Mouse (Mus musculus) ovary, postnatal 14 days (tissue): ENCODE results near the gene H1fnt.

ENCODE experiments used
- DNase-seq: peaks from one replicate; pipeline ENCODE4 v3.0.0; 2022; ENCODE audit warnings: low spot score

The H1fnt gene

GRCm38 (mm10) chr15:98257193-98257592, at the start of gene H1fnt:
TSS of gene H1fnt (minus strand) at chr15:98257293.
- no peak for DNase-seq

DNA sequence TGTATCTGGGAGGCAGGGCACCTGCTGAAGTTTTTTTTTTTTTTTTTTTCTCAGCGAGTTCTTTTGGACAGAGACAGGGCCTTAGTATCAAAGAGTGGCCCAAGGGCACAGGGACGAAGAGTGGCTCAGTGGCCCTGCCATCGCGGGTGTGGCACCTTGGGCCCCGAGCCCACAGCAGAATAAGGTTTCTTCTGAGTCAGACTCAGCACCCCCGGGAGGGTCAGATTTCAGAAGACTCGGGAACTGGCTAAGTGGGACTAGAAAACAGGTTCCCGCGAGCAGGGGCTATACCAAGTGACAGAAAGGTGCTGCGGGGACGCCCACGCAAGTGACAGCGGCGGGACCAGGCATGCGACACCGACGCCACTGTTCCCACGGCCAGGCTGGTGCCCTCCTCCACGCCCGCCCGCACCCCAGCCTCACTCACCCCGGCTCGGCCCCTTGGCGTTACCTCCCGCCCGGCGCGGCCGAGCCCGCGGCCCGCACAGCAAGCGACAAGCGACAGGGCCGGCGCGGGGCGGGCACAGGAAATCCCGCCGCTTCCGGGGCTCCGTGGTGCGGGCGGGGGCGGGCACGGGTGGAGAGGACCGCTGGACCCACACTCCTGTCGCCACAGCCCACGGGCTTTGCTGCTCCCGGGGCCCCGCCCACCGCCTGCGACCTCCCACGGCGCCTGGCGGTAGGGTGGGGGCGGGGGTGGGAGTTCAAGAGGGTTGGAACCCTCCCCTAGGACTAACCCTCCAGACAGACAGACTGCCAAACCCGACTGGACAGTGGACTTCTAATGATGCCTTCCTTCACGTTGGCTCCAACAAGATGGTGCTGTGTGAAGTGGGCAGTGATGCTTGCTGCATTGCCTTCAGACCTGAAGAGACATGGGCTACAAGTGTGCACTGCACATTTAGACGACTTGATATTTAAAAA, 38.8 kb upstream of the H1fnt start, which contains the start of gene Zfp641:
Gene Zfp641, minus strand, starts transcription at position 534 of the 924 bp plus-strand sequence.
- peak; percentile 27 for DNase-seq

DNA sequence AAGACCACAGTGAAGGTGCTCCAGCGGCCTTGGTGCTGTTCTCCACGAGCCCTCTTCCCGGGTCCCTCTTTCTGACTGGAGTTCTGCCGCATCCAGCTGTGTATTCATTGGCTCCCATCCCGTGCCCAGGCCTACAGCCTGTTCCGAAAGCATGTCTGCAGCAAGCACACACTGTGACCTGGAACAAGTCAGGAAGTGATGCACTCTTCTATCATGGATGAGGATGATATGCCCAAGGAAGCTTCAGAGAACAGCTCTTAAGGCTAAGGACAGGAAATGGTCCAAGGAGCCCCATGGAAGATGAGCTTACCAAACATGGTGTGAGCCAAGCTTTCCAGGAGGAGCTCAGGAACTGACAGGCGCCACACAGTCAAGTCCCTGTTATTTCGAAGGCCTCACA, 36.6 kb upstream of the H1fnt start:
- no peak for DNase-seq

- no peak for DNase-seq
Observed at GRCm38 (mm10) chr15:98288566-98288965, 31.5 kb upstream of the H1fnt start.

- no peak for DNase-seq
Observed at GRCm38 (mm10) chr15:98286418-98286817, 29.3 kb upstream of the H1fnt start.

GRCm38 (mm10) chr15:98257776-98258175, 683 bp upstream of the H1fnt start:
- no peak for DNase-seq

DNA sequence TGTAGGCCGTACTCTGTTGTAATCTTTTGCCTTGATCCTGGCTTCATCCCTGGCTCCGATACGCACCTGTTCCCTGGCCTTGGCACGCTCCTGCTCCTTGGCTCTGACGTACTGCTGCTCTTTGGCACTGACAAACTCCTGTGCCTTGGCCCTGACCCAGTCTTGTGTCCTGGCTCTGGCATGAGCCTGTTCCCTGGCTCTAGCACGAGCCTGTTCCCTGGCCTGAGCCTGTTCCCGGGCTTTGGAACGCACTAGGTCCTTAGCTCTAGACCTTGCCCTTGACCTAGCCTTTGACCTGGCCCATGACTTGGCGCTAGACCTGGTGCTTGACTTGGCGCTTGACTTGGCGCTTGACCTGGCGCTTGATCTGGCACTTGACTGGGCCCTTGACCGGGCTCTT, 822 bp downstream of the H1fnt start:
- DNase-seq = no peak

GRCm38 (mm10) chr15:98235442-98235841, 21.7 kb downstream of the H1fnt start:
- DNase-seq = no peak

GRCm38 (mm10) chr15:98234350-98234749, 22.7 kb downstream of the H1fnt start, which contains the start of gene Olfr286:
TSS of gene Olfr286 (minus strand) at chr15:98234450.
- DNase-seq = no peak

DNA sequence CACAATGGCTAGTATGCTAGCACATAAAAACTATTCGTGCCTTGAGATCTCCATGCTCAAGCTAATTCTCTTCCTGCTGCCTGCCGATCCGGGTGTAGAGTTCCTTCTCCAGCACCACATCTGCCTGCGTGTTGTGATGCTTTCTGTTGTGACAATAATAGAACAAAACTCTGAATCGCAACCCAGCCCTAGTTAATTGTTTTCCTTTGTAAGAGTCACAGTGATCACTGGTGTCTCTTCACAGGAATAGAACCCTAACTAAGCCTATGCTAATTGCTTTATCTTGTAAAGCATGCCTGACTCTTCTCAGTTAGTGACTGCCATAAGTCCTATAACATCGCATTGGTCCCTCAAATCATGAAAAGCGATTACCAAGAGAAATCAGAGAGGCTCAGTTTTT, 31.0 kb downstream of the H1fnt start:
- no peak for DNase-seq

DNA sequence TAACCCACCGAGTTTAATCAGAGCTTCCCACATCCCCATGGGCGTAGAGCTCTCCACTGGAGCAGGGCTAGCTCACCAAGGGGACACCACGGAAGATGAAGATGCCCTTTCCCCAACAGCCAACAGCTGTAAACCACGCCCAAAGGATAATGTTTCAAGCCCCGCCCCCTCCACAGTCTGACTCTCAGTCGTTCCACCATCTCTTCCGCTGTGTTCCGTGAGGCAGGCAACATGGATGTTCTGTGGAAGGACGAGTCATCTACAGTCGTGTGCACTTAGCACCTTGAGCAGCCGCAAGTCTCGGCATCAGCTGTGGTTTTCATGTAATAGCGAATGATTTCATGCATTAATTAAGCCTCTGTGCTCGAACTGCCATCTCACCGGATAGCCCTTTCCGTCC, 31.5 kb downstream of the H1fnt start:
- DNase-seq = no peak

DNA sequence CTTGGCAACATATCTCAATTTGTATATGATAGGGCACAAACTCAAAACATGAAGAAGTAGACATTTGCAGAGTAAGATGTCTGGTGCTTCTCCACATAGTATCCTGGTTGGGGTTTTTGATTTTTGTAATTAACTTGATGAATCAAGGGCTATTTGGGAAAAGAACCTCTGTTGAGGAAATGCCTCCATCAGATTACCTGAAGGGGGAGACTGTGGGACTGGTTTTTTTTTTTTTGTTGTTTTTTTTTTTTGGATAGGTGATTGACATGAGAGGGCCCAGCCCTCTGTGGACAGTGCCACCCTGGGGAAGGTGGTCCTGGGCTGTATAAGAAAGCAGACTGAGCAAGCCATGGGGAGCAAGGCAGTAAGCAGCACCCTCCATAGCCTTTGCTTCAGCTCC, 34.7 kb downstream of the H1fnt start:
- DNase-seq = no peak

DNA sequence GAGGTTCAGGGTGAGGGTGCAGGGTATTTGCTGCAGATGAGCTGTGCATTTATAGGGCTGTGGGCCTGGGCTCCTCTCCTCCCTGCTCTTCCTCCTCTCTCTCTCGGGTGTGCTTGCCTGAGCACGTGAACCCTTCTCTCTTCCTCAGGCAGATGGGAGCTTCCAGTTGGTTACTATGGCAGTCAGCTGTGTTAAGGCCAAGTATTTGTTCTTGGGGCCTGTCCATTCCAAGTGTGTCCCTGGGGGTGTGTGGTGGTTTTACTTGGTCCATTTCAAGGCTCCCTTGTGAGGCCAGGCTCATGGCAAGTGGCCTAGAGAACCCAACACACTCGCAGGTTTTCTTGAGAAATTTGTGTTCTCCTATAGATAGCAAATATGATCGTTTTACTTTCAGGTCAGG, 36.2 kb downstream of the H1fnt start, which contains the start of the genes Gm44579 and Olfr287:
Gene Gm44579, minus strand, starts transcription at position 101 of the 400 bp plus-strand sequence.
Gene Olfr287, minus strand, starts transcription at position 180 of the 400 bp plus-strand sequence.
- no peak for DNase-seq

- no peak for DNase-seq
Observed at GRCm38 (mm10) chr15:98214130-98214529, 43.0 kb downstream of the H1fnt start.

- DNase-seq = no peak
Observed at GRCm38 (mm10) chr15:98213336-98213870, 43.7 kb downstream of the H1fnt start.

GRCm38 (mm10) chr15:98209676-98210075, 47.4 kb downstream of the H1fnt start:
- DNase-seq = no peak
